Mouse (Mus musculus) lung, embryonic 14.5 days (tissue): Measurements from ENCODE around the gene Dnajc7. TPM values are rescaled to one million over a fixed set of nuclear protein-coding genes. Genes with fewer than 3 reads are reported as not detected.
A peak's percentile ranks its signal among the peaks of the same experiment; 100 is the strongest.

Experiments
- ATAC-seq: fragments of 200-750 bp; cut with Nextera tagmentation; 2 replicates; pipeline ENCODE4 v1.8.0; 2017; ENCODE audit warnings: mild to moderate bottlenecking, moderate TSS enrichment, moderate library complexity; ENCODE audit not compliant: insufficient read depth
- DNase-seq: peaks from one replicate; pipeline ENCODE4 v3.0.0-alpha.2; 2015
- H3K27ac ChIP-seq: fragments of 300-500 bp; sonication (generic); 2 replicates; pipeline ENCODE4 v1.5.1; 2014; ENCODE audit warnings: low read depth, mild to moderate bottlenecking, moderate library complexity
- H3K27me3 ChIP-seq: fragments of 300-500 bp; sonication (generic); 2 replicates; pipeline ENCODE4 v1.6.1; 2014; ENCODE audit warnings: low read length, control low read depth; ENCODE audit not compliant: insufficient read depth
- H3K36me3 ChIP-seq: fragments of 300-500 bp; sonication (generic); 2 replicates; pipeline ENCODE4 v1.6.1; 2014; ENCODE audit warnings: control low read depth; ENCODE audit not compliant: insufficient read depth
- H3K4me1 ChIP-seq: fragments of 300-500 bp; sonication (generic); 2 replicates; pipeline ENCODE4 v1.6.1; 2014; ENCODE audit warnings: antibody characterized with exemption, control low read depth; ENCODE audit not compliant: insufficient read depth
- H3K4me2 ChIP-seq: fragments of 300-500 bp; sonication (generic); 2 replicates; pipeline ENCODE4 v1.6.1; 2014; ENCODE audit warnings: mild to moderate bottlenecking
- H3K4me3 ChIP-seq: fragments of 300-500 bp; sonication (generic); 2 replicates; pipeline ENCODE4 v1.5.1; 2014; ENCODE audit warnings: low read depth, low read length
- H3K9ac ChIP-seq: fragments of 300-500 bp; sonication (generic); 2 replicates; pipeline ENCODE4 v1.6.1; 2014
- H3K9me3 ChIP-seq: fragments of 300-500 bp; sonication (generic); 2 replicates; pipeline ENCODE4 v1.6.1; 2016; ENCODE audit warnings: low read depth, low read length, control low read depth
- CTCF ChIP-seq: IDR thresholded peaks from 2 replicates; pipeline ENCODE4 v1.5.1; 2016; ENCODE audit warnings: antibody characterized with exemption, low read depth
- WGBS: fragments of 180-500 bp; shearing (Covaris S2); extraction: QIAGEN DNeasy Blood & Tissue Kit; methylation state at CpG from one replicate; pipeline ENCODE4 v1.1.7; 2014; 5-methylcytosine and 5-hydroxymethylcytosine counted together
- polyA plus RNA-seq: library from polyadenylated mRNA; unstranded; fragments of >200 nt; fragmentation: Nextera tagmentation; extraction: Ambion mirVana; gene quantifications from 2 replicates; pipeline ENCODE4 v1.2.1, GENCODE M21; 2014

Dnajc7 gene
- polyA plus RNA-seq, 1 experiment from 2014 or later = 79.4 TPM

DNA sequence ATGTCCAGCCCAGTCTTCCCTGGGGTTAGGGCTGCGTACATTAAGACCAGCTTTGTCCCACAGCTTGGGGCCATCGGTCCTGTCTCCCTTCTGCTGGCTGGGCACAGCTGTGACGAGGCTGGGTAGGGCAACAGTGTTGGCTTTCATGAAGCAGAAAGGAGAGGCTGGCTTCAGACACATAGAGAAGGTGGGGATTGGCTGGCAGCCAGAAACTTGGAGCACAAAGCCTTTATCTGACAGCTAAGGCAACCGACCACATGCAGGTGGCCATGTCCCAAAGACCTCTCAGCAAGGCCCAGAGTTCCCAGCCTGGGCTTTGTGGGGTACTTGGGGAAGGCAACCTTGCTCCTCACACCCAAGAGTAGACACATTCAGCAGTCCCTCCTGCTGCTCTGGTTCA, 38.2 kb downstream of the Dnajc7 start:
- H3K27me3 ChIP-seq = no peaks in the 10 kb centered on the region
- no peaks in the 10 kb centered on the region for H3K9me3 ChIP-seq
- no peak overlapping the region for H3K9ac ChIP-seq
- ATAC-seq (no peak), DNase-seq (peak; percentile 36)
- H3K4me1 ChIP-seq = no peaks in the 10 kb centered on the region
- H3K4me3 ChIP-seq = no peak overlapping the region
- H3K27ac ChIP-seq = no peak overlapping the region
- no peak for TF ChIP-seq CTCF
- 68% methylated on average over 4 of the region's 4 CpGs for WGBS
- peaks cover 87% of the 10 kb centered on the region for H3K36me3 ChIP-seq
- H3K4me2 ChIP-seq = no peak overlapping the region

DNA sequence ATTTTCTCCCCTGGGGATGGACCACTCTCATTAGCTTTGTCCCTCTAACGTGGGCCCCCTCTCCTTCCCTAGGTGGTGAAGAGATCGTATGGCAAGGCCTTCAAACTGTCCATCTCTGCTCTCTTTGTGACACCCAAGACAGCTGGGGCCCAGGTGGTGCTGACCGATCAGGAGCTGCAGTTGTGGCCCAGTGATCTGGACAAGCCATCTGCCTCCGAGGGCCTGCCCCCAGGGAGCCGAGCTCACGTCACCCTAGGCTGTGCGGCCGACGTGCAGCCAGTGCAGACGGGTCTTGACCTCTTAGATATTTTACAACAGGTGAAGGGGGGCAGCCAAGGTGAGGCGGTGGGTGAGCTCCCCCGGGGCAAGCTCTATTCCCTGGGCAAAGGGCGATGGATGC, 39.7 kb downstream of the Dnajc7 start:
- TF ChIP-seq CTCF = no peak
- 89% methylated on average over 13 of the region's 13 CpGs for WGBS

DNA sequence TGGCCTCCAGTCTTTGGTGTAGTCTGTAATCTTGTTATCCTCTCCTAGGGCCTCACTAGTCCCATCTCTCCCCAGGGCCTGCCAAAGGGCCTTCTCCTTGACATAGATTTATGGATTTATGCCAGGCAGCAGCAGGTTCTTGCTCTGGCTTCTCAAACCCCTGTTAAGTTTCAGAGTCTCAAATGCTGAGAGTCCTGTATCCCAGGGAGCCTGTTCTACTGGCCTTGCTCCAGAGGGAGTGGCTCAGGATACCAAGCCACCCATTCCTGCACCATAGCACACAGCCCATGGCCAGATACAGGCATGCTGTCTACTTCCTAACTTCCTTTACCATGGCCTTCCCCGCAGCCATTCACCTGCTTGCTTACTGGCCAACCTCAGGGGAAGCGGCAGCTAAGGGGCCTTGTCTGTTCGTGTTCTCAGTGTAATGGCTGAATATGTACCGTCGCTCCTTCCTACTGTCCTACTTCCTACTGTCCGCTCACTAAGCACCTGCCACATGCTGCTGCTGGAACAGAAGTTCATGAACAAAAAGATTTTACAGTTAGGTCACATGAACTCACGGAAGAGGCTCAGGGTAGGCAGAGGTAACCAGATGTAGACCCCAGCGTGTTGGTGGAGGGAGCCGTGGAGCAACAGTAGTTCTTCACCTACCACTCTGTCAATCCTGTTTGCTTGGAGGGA, 40.7 kb downstream of the Dnajc7 start:
- no peak overlapping the region for H3K27ac ChIP-seq
- no peak overlapping the region for H3K9ac ChIP-seq
- no peaks in the 10 kb centered on the region for H3K27me3 ChIP-seq
- H3K9me3 ChIP-seq = no peaks in the 10 kb centered on the region
- H3K4me2 ChIP-seq = no peak overlapping the region
- 88% methylated on average over 9 of the region's 9 CpGs for WGBS
- DNase-seq = no peak
- H3K4me1 ChIP-seq = peaks cover 4% of the 10 kb centered on the region; the same call in 1 of the 2 replicates
- TF ChIP-seq CTCF = no peak
- H3K4me3 ChIP-seq = no peak overlapping the region
- peaks cover 63% of the 10 kb centered on the region for H3K36me3 ChIP-seq
- ATAC-seq = no peak

More for the DNA sequence above, 39.7 kb downstream of the Dnajc7 start:
- Histone ChIP-seq H3K9me3 (no peaks in the 10 kb centered on the region), H3K27me3 (no peaks in the 10 kb centered on the region), H3K4me3 (no peak overlapping the region), H3K9ac (no peak overlapping the region), H3K4me1 (peaks cover 4% of the 10 kb centered on the region; the same call in 1 of the 2 replicates), H3K36me3 (peaks cover 73% of the 10 kb centered on the region), H3K4me2 (no peak overlapping the region), H3K27ac (no peak overlapping the region)
- DNase-seq (no peak), ATAC-seq (no peak)

DNA sequence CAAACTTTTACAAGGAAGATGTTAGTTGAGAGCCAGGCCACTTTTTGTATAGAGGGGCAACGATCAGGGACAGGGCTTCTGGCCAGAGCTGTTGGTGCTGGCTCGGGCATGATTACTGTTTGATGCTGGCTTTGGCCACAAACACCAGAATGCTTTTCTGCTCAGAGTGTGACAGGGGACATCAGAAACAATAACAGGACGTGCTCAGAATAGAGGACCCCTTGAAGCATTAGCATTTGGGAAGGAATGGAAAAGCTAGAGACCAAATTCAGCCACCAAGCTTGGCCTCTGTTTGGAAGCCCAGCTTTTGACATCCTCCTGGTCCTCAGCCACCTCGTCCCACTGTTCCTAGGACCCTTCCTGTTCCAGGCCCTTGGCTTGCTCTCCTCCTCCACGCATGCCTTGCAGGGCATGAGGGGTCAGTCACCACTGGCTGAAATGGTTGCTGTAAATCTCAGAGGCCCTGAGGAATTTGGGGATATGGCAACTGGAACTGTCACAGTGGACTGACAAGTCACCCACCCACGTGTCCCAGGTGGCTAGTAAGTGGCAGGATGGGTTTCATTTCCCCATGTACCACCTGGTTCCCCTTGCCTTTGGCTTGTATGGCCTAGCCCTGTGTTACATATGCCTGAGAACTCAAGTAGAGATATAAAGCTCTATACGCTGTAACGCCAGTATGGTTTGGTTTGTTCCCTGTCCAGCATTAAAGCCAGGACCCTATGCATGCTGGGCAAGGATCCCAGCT, 41.9 kb downstream of the Dnajc7 start:
- Histone ChIP-seq H3K4me1 (peaks cover 4% of the 10 kb centered on the region; the same call in 1 of the 2 replicates), H3K27me3 (no peaks in the 10 kb centered on the region), H3K4me2 (no peak overlapping the region), H3K27ac (no peak overlapping the region), H3K36me3 (peaks cover 50% of the 10 kb centered on the region), H3K4me3 (no peak overlapping the region), H3K9me3 (no peaks in the 10 kb centered on the region), H3K9ac (no peak overlapping the region)
- 71% methylated on average over 8 of the region's 8 CpGs for WGBS
- ATAC-seq (no peak), DNase-seq (no peak)
- no peak for TF ChIP-seq CTCF

DNA sequence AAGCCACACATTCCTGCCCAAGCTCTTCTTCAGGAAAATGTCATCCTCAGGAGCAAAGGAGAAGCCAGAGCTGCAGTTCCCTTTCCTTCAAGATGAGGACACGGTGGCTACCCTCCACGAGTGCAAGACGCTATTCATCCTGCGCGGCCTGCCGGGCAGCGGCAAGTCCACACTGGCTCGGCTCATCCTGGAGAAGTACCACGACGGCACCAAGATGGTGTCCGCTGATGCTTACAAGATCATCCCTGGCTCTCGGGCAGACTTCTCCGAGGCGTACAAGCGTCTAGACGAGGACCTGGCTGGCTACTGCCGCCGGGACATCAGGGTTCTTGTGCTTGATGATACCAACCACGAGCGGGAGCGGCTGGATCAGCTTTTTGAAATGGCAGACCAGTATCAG, 43.7 kb downstream of the Dnajc7 start:
- peaks cover 4% of the 10 kb centered on the region; the same call in 1 of the 2 replicates for H3K4me1 ChIP-seq
- H3K9ac ChIP-seq = no peak overlapping the region
- ATAC-seq (no peak), DNase-seq (no peak)
- no peak overlapping the region for H3K4me3 ChIP-seq
- H3K27ac ChIP-seq = no peak overlapping the region
- WGBS = 61% methylated on average over 21 of the region's 21 CpGs
- no peaks in the 10 kb centered on the region for H3K27me3 ChIP-seq
- no peaks in the 10 kb centered on the region for H3K9me3 ChIP-seq
- H3K4me2 ChIP-seq = no peak overlapping the region
- TF ChIP-seq CTCF = no peak
- H3K36me3 ChIP-seq = peaks cover 33% of the 10 kb centered on the region

DNA sequence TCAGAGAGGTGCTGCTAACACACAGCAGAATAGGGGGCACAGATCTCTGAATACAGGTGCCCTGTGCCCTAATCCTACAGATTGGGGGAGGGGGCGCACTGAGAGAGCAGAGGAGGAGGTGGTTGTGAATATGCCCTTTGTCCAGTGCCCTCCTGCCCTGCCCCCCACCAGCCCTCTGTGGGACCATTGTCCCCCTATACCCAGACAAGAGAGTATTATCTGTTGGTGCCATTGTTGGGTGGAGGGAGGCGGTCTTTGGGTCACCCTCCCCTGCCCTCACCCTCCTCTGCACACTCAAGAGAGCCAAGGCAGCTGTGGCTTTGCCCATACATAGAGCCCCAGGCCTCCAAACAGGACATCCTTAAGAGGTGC, 44.5 kb downstream of the Dnajc7 start:
- no peak for TF ChIP-seq CTCF
- peak overlapping the region; percentile 65 for H3K4me3 ChIP-seq
- no peak for DNase-seq
- H3K9me3 ChIP-seq = no peaks in the 10 kb centered on the region
- H3K27me3 ChIP-seq = peaks cover 3% of the 10 kb centered on the region; the same call in 1 of the 2 replicates
- peak overlapping the region; percentile 71 for H3K4me2 ChIP-seq
- 40% methylated on average over 2 of the region's 2 CpGs for WGBS
- ATAC-seq = peak; percentile 7; the same call in 1 of the 2 replicates
- H3K9ac ChIP-seq = peak overlapping the region; percentile 55
- H3K27ac ChIP-seq = no peak overlapping the region
- H3K36me3 ChIP-seq = peaks cover 26% of the 10 kb centered on the region
- H3K4me1 ChIP-seq = peaks cover 4% of the 10 kb centered on the region; the same call in 1 of the 2 replicates
